ENCODE assay signal across 18 mouse cellular contexts in genomic region chr13:24398488-24398887, GRCm38 (mm10).
"Had no signal": no experiment of that assay in that cellular context is flagged by ENCODE, and none has a peak within 500 bp of the region (broad histone marks: within the 10 kb centered on the region; RNA-seq: fewer than 3 reads in every experiment).

No protein-coding gene starts in this region.

- H3K9ac ChIP-seq: kidney, embryonic 15.5 days; limb, embryonic 12.5 days; limb, embryonic 15.5 days; liver, embryonic 14.5 days had no signal

- H3K4me2 ChIP-seq: kidney, embryonic 15.5 days; limb, embryonic 12.5 days; limb, embryonic 15.5 days; midbrain, embryonic 11.5 days had no signal

- H3K27ac ChIP-seq: kidney, embryonic 15.5 days; limb, embryonic 12.5 days; limb, embryonic 15.5 days; liver, embryonic 14.5 days had no signal

- DNase-seq: kidney, adult 11 months; kidney, adult 8-10 months; kidney, postnatal 10 days; kidney, postnatal 36 days; left cerebral cortex, postnatal 4 days; lung, adult 2 months; lung, postnatal 14 days; lung, postnatal 4 days; midbrain, embryonic 14.5 days; right cerebral cortex, adult 18-20 months; right cerebral cortex, postnatal 14 days; right cerebral cortex, postnatal 4 days; thymus, adult 18-20 months had no signal

- H3K27me3 ChIP-seq: kidney, embryonic 15.5 days; limb, embryonic 15.5 days had no signal

- H3K9me3 ChIP-seq: kidney, embryonic 15.5 days; limb, embryonic 12.5 days; limb, embryonic 15.5 days had no signal

- H3K4me1 ChIP-seq: limb, embryonic 15.5 days had no signal

- H3K4me3 ChIP-seq: kidney, embryonic 15.5 days; limb, embryonic 12.5 days; limb, embryonic 15.5 days had no signal

- H3K36me3 ChIP-seq: kidney, embryonic 15.5 days; limb, embryonic 12.5 days; limb, embryonic 15.5 days had no signal
